8 mouse cellular contexts compared by ENCODE assay signal in genomic region chr1:190929010-190929695, GRCm38 (mm10). TPM values are rescaled to one million over a fixed set of nuclear protein-coding genes. Genes with fewer than 3 reads are reported as not detected.
DNase-seq lines count a peak whose midpoint lies in the region; ATAC-seq and TF ChIP-seq lines count a peak whose summit lies in the region.

No protein-coding gene starts in this region.

- peak overlapping the region; percentile 80 for H3K4me3 ChIP-seq in thymus, adult 2 months (ENCODE audit: control insufficient read depth, insufficient read depth, low read length)
- H3K4me3 ChIP-seq in forebrain, embryonic 15.5 days, result peak overlapping the region; percentile 70
- H3K4me3 ChIP-seq in hindbrain, embryonic 15.5 days, result peak overlapping the region; percentile 62
- peak overlapping the region; percentile 78 for H3K4me3 ChIP-seq in limb, embryonic 10.5 days
- peak overlapping the region; percentile 62 for H3K4me3 ChIP-seq in midbrain, embryonic 14.5 days (replicated peaks; ENCODE audit: low read depth, low read length)

- no peak for ATAC-seq in forebrain, embryonic 15.5 days (replicated peaks)
- ATAC-seq in hindbrain, embryonic 15.5 days (ENCODE audit: low FRiP score, low read depth), result 0 out of 2 replicates have a peak, but pooled peaks have one; percentile 12
- no peak for ATAC-seq in midbrain, embryonic 14.5 days (ENCODE audit: low FRiP score, low TSS enrichment)

- no peaks in the 10 kb centered on the region for H3K27me3 ChIP-seq in thymus, adult 2 months (ENCODE audit: control insufficient read depth, insufficient read depth, low read length)
- H3K27me3 ChIP-seq in forebrain, embryonic 15.5 days, result no peaks in the 10 kb centered on the region
- no peaks in the 10 kb centered on the region for H3K27me3 ChIP-seq in hindbrain, embryonic 15.5 days
- H3K27me3 ChIP-seq in limb, embryonic 10.5 days (ENCODE audit: low read depth, poor library complexity, severe bottlenecking), result no peaks in the 10 kb centered on the region
- H3K27me3 ChIP-seq in midbrain, embryonic 14.5 days (ENCODE audit: control insufficient read depth, insufficient read depth, low read length), result no peaks in the 10 kb centered on the region

- peak overlapping the region; percentile 54; the same call in 1 of the 2 replicates for H3K27ac ChIP-seq in thymus, adult 2 months (ENCODE audit: control insufficient read depth, insufficient read depth, low read length)
- H3K27ac ChIP-seq in forebrain, embryonic 15.5 days (replicated peaks), result peak overlapping the region; percentile 99
- H3K27ac ChIP-seq in hindbrain, embryonic 15.5 days (replicated peaks), result peak overlapping the region; percentile 99
- peak overlapping the region; percentile 98 for H3K27ac ChIP-seq in limb, embryonic 10.5 days
- peak overlapping the region; percentile 99 for H3K27ac ChIP-seq in midbrain, embryonic 14.5 days (replicated peaks; ENCODE audit: low read depth, low read length)

- TF ChIP-seq CTCF in thymus, adult 2 months (IDR thresholded peaks at IDR 0.05; ENCODE audit: borderline replicate concordance, control insufficient read depth, extremely low read depth, insufficient read depth, low read length, poor library complexity), result no peak

- WGBS in thymus, adult 2 months, result 3% methylated on average over 27 of the region's 27 CpGs
- WGBS in forebrain, embryonic 15.5 days, result 7% methylated on average over 27 of the region's 27 CpGs
- WGBS in hindbrain, embryonic 15.5 days, result 7% methylated on average over 27 of the region's 27 CpGs
- WGBS in limb, embryonic 10.5 days, result 11% methylated on average over 27 of the region's 27 CpGs
- 7% methylated on average over 27 of the region's 27 CpGs for WGBS in midbrain, embryonic 14.5 days

- H3K9me3 ChIP-seq in forebrain, embryonic 15.5 days, result no peaks in the 10 kb centered on the region
- H3K9me3 ChIP-seq in hindbrain, embryonic 15.5 days, result no peaks in the 10 kb centered on the region
- H3K9me3 ChIP-seq in limb, embryonic 10.5 days (replicated peaks), result no peaks in the 10 kb centered on the region
- no peaks in the 10 kb centered on the region for H3K9me3 ChIP-seq in midbrain, embryonic 14.5 days (ENCODE audit: control insufficient read depth, low read length)

- no peak for DNase-seq in thymus, adult 2 months
- DNase-seq in thymus, postnatal 14 days, result no peak
- DNase-seq in cerebellum, adult 11 months, result peak; percentile 38
- no peak for DNase-seq in limb, embryonic 10.5 days (ENCODE audit: low spot score)
- DNase-seq in midbrain, embryonic 14.5 days, result no peak
- peak; percentile 54 for DNase-seq in testis, postnatal 14 days (ENCODE audit: low spot score)

- H3K9ac ChIP-seq in forebrain, embryonic 15.5 days (replicated peaks), result peak overlapping the region; percentile 89
- peak overlapping the region; percentile 77 for H3K9ac ChIP-seq in hindbrain, embryonic 15.5 days
- H3K9ac ChIP-seq in midbrain, embryonic 14.5 days (replicated peaks; ENCODE audit: low read length), result peak overlapping the region; percentile 87

- no peak for TF ChIP-seq POLR2A in thymus, adult 2 months (IDR thresholded peaks at IDR 0.05; ENCODE audit: control insufficient read depth, extremely low read depth, insufficient read depth, low read length, poor library complexity)

- peak overlapping the region; percentile 62 for H3K4me2 ChIP-seq in forebrain, embryonic 15.5 days (replicated peaks)
- peak overlapping the region; percentile 70 for H3K4me2 ChIP-seq in hindbrain, embryonic 15.5 days
- peak overlapping the region; percentile 76 for H3K4me2 ChIP-seq in midbrain, embryonic 14.5 days (ENCODE audit: low read length)

- H3K4me1 ChIP-seq in thymus, adult 2 months (replicated peaks; ENCODE audit: control insufficient read depth, insufficient read depth, low read length), result peaks cover 4% of the 10 kb centered on the region
- H3K4me1 ChIP-seq in forebrain, embryonic 15.5 days, result peaks cover 18% of the 10 kb centered on the region
- H3K4me1 ChIP-seq in hindbrain, embryonic 15.5 days (replicated peaks), result peaks cover 14% of the 10 kb centered on the region
- H3K4me1 ChIP-seq in limb, embryonic 10.5 days, result peaks cover 17% of the 10 kb centered on the region
- peaks cover 12% of the 10 kb centered on the region for H3K4me1 ChIP-seq in midbrain, embryonic 14.5 days (ENCODE audit: control insufficient read depth, insufficient read depth, low read length)

- H3K36me3 ChIP-seq in thymus, adult 2 months (ENCODE audit: control insufficient read depth, insufficient read depth, low read length), result peaks cover 10% of the 10 kb centered on the region
- peaks cover 8% of the 10 kb centered on the region; the same call in 1 of the 2 replicates for H3K36me3 ChIP-seq in forebrain, embryonic 15.5 days
- 0 out of 2 replicates have a peak, but pooled peaks cover 3% of the 10 kb centered on the region for H3K36me3 ChIP-seq in hindbrain, embryonic 15.5 days
- peaks cover 14% of the 10 kb centered on the region for H3K36me3 ChIP-seq in limb, embryonic 10.5 days
- H3K36me3 ChIP-seq in midbrain, embryonic 14.5 days (ENCODE audit: control insufficient read depth, insufficient read depth, low read length), result peaks cover 13% of the 10 kb centered on the region

RNA-seq across cellular contexts. Expression of gene Angel2, which starts 4.2 kb away (rescaled TPM):
- polyA plus RNA-seq in thymus, adult 2 months (2012; rRNA removed), result 36.8 and 37.7 TPM in 2 replicates
- polyA plus RNA-seq in forebrain, embryonic 15.5 days (2015; fragmentation: Nextera tagmentation; extraction: Ambion mirVana), result 64.6 and 67.6 TPM in 2 replicates
- 43.9 and 48.6 TPM in 2 replicates for polyA plus RNA-seq in hindbrain, embryonic 15.5 days (2015; fragmentation: Nextera tagmentation; extraction: Ambion mirVana)
- polyA plus RNA-seq in limb, embryonic 10.5 days (2016; fragmentation: Nextera tagmentation; extraction: Ambion mirVana), result 51.3 and 55.0 TPM in 2 replicates
- polyA plus RNA-seq in midbrain, embryonic 14.5 days (2014; fragmentation: Nextera tagmentation; extraction: Ambion mirVana), result 49.3 and 60.1 TPM in 2 replicates

RNA-seq across cellular contexts. Expression of gene Rps6kc1, which starts 17.6 kb away (rescaled TPM):
- polyA plus RNA-seq in thymus, adult 2 months (2012; rRNA removed), result 5.9 and 7.4 TPM in 2 replicates
- polyA plus RNA-seq in forebrain, embryonic 15.5 days (2015; fragmentation: Nextera tagmentation; extraction: Ambion mirVana), result 27.9 and 28.4 TPM in 2 replicates
- 27.4 and 30.4 TPM in 2 replicates for polyA plus RNA-seq in hindbrain, embryonic 15.5 days (2015; fragmentation: Nextera tagmentation; extraction: Ambion mirVana)
- polyA plus RNA-seq in limb, embryonic 10.5 days (2016; fragmentation: Nextera tagmentation; extraction: Ambion mirVana), result 13.0 and 16.3 TPM in 2 replicates
- 29.8 and 31.0 TPM in 2 replicates for polyA plus RNA-seq in midbrain, embryonic 14.5 days (2014; fragmentation: Nextera tagmentation; extraction: Ambion mirVana)

RNA-seq across cellular contexts. Expression of gene Vash2, which starts 49.9 kb away (rescaled TPM):
- polyA plus RNA-seq in thymus, adult 2 months (2012; rRNA removed), result 2.1 and 3.4 TPM in 2 replicates
- polyA plus RNA-seq in forebrain, embryonic 15.5 days (2015; fragmentation: Nextera tagmentation; extraction: Ambion mirVana), result 84.1 and 88.7 TPM in 2 replicates
- polyA plus RNA-seq in hindbrain, embryonic 15.5 days (2015; fragmentation: Nextera tagmentation; extraction: Ambion mirVana), result 77.3 and 83.6 TPM in 2 replicates
- polyA plus RNA-seq in limb, embryonic 10.5 days (2016; fragmentation: Nextera tagmentation; extraction: Ambion mirVana), result 56.3 and 64.0 TPM in 2 replicates
- 82.8 and 102 TPM in 2 replicates for polyA plus RNA-seq in midbrain, embryonic 14.5 days (2014; fragmentation: Nextera tagmentation; extraction: Ambion mirVana)

Comparison
In these comparisons a context has a peak if more than half of its experiments do, and no peak if none do; other contexts are left out.
1. DNase-seq: peak in cerebellum, adult 11 months (single experiment) and testis, postnatal 14 days (single experiment); none in thymus, adult 2 months (single experiment), thymus, postnatal 14 days (single experiment), limb, embryonic 10.5 days (single experiment) and midbrain, embryonic 14.5 days (single experiment).
2. RNA of gene Vash2, which starts 49.9 kb away (polyA plus RNA-seq): 82.8 to 102 TPM in midbrain, embryonic 14.5 days, 84.1 to 88.7 TPM in forebrain, embryonic 15.5 days, 77.3 to 83.6 TPM in hindbrain, embryonic 15.5 days and 56.3 to 64.0 TPM in limb, embryonic 10.5 days; 2.1 to 3.4 TPM in thymus, adult 2 months; every median in the first group is over 10 times any median in the second.
3. Peak in every context shown above with its lines, with median percentiles within 50 percentile points of each other: H3K27ac ChIP-seq, H3K4me3 ChIP-seq, H3K4me2 ChIP-seq and H3K9ac ChIP-seq.